Mouse (Mus musculus) heart, postnatal 10 days (tissue): ENCODE measurements around the gene Ythdf2. TPM values are rescaled to one million over a fixed set of nuclear protein-coding genes. Genes with fewer than 3 reads are reported as not detected.

ENCODE experiments used
- DNase-seq, 2 experiments: peaks; one replicate each; pipeline ENCODE4 v3.0.0; 2021
- intact Hi-C: fragments of 180-260 bp; cut with DNase I; formaldehyde crosslinking; loops from one replicate; pipeline ENCODE4 v1.15.1; 2025
- microRNA-seq, 2 experiments: library from miRNA; unstranded; fragments of <30 nt; microRNA quantifications; one replicate each; pipeline ENCODE4 v1.2.0; 2022
- total RNA-seq, 2 experiments: library from RNA; stranded (reverse); gene quantifications; 2 replicates each; pipeline ENCODE4 v1.2.3; 2021

The Ythdf2 gene
- total RNA-seq, 2 experiments from 2014 or later, result 40.0 to 42.4 TPM

- intact Hi-C loops, result no loop called here
- no peak for DNase-seq
Measured at GRCm38 (mm10) chr4:132165691-132166090, 46.4 kb downstream of the Ythdf2 start.

GRCm38 (mm10) chr4:132156941-132157622 lies 55.0 kb downstream of the Ythdf2 start:
- intact Hi-C loops, result no loop called here
- DNase-seq, result no peak

- intact Hi-C loops, result no loop called here
Measured at GRCm38 (mm10) chr4:132154877-132155670, 57.0 kb downstream of the Ythdf2 start.

GRCm38 (mm10) chr4:132151673-132152072 lies 60.4 kb downstream of the Ythdf2 start:
- intact Hi-C loops, result no loop called here
- DNase-seq, result no peak

More at GRCm38 (mm10) chr4:132154877-132155670, 57.0 kb downstream of the Ythdf2 start:
- DNase-seq, result no peak

- DNase-seq, result no peak
- intact Hi-C loops, result no loop called here
Measured at GRCm38 (mm10) chr4:132146201-132146600, 65.9 kb downstream of the Ythdf2 start.

- intact Hi-C loops, result no loop called here
- DNase-seq, result no peak
Measured at GRCm38 (mm10) chr4:132145092-132145491, 67.0 kb downstream of the Ythdf2 start.

GRCm38 (mm10) chr4:132144080-132144841 lies 67.8 kb downstream of the Ythdf2 start, which contains the start of gene Oprd1:
Oprd1 (minus strand) TSS chr4:132144486.
- intact Hi-C loops, result no loop called here
- peak; percentile 18 to 21 for DNase-seq

- DNase-seq, result no peak
- intact Hi-C loops, result no loop called here
Measured at GRCm38 (mm10) chr4:132138640-132139039, 73.5 kb downstream of the Ythdf2 start.

GRCm38 (mm10) chr4:132137013-132137412 lies 75.1 kb downstream of the Ythdf2 start:
- intact Hi-C loops, result no loop called here
- no peak for DNase-seq

Small RNA genes within 50 kb of the gene (microRNA-seq; reads per million reads assigned to microRNA genes)
- gene Gm22033, result 0 reads per million in 2 experiments

Other genes with a start within 250 kb of the Ythdf2 start
- gene Gm10300, start 137.6 kb downstream of the Ythdf2 start, total RNA-seq, result under 1 TPM in 1 of 2 experiments, not detected in 1; 0.10 TPM
- gene Epb41, start 137.0 kb downstream of the Ythdf2 start, total RNA-seq, result 100 to 1,000 TPM in 1 of 2 experiments, 10 to 100 TPM in 1; 86.0 to 131 TPM
- gene Oprd1, start 67.8 kb downstream of the Ythdf2 start, total RNA-seq, result under 1 TPM; 0.24 to 0.30 TPM
- 10 to 100 TPM; 14.5 TPM for gene Gmeb1, start 49.3 kb upstream of the Ythdf2 start, total RNA-seq
- gene Taf12, start 62.1 kb upstream of the Ythdf2 start, total RNA-seq, result 10 to 100 TPM; 21.8 to 28.0 TPM
- gene Rab42, start 91.1 kb upstream of the Ythdf2 start, total RNA-seq, result 1 to 10 TPM; 1.1 TPM
- 10 to 100 TPM; 28.3 to 29.5 TPM for gene Trnau1ap, start 117.2 kb upstream of the Ythdf2 start, total RNA-seq
- gene Rcc1, start 141.3 kb upstream of the Ythdf2 start, total RNA-seq, result 10 to 100 TPM; 13.9 to 17.0 TPM
- gene Phactr4, start 210.2 kb upstream of the Ythdf2 start, total RNA-seq, result 10 to 100 TPM; 29.2 to 29.4 TPM